Mouse (Mus musculus): ENCODE measurements around the gene Platr17. TPM values are rescaled to one million over a fixed set of nuclear protein-coding genes. Genes with fewer than 3 reads are reported as not detected.

The Platr17 gene
- total RNA-seq, 2 experiments from 2014 or later: not detected

DNA sequence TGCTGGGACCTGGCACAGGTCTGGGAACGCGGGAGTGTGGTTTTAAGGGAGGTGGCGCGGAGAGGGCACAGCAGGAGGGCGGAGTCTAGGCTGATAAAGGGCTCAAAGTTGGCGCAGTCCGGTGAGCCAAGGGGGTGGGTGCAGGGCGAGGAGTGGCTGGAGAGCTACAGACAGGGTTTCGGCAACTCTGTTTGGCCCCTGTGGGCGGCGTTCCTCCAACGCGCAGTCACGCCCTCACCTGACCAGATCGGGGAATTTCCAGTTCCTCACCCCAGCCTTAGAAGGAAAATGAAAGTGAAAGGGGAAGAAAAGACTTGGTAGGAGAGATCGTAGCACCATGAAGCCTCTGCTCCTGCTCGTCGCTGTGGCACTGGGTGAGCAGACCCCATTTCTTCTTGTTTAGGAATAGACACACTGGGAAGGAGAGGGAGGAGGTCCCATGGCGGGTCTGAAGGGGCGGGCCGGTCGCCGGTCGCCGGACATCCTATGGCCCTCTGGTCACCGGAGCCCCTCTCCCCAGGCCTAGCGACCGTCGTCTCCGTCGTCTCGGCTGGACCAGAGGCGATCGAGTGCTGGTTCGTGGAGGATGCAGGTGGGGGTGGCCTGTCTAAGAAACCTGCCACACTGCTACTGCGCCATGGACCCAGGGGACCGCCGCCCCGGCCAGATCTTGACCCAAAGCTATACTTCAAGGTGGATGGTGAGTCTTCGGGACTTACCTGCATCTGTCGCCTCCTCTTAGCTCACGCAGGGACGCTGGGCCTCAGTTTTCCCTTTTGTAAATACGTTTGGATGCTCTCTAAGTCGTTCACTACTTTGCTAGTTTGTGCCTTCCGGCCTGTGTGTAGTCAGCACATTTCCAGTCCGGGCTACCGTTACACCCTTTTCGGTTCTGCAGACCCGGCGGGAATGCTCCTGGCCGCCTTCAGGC is 14.7 kb downstream of the Platr17 start:
- peak; percentile 92 to 94 for DNase-seq

DNA sequence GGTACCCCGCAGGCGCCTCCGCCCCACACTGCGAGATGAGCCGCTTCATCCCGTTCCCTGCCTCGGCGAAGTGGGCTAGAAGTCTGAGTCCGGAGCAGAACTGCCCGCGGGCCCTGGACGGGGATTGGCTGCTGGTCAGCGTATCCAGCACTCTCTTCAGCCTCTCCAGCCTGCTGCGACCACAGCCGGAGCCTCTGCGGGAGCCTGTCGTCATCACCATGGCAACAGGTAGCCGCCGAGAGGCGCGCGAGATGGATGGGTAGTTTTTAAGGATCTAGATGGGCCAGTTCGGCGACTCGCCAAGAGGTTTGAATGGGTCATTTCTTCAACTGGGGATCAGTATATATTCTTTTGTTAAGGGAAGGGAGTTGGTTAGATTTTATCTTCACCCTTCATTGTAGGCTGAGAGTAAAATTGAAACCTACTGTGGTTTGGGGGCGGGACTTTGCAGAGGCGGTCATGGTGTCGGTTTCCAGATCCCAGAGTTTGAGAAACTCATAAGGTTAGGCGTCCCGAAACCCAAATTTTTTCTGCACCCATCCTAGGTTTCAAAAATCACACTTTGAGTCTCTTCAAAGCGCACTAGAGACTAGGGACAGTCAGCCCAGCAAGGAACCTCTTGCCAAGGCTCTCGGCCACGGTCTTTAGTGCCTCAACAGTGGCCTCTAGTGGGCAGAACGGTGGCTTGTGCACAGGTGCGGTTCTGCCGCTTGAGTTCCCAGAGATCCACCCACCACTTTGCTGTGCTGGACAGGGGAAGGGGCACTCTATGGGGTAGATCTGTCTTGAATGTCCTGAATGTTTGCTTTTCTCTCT is 15.6 kb downstream of the Platr17 start:
- DNase-seq: peak; percentile 88 to 89

DNA sequence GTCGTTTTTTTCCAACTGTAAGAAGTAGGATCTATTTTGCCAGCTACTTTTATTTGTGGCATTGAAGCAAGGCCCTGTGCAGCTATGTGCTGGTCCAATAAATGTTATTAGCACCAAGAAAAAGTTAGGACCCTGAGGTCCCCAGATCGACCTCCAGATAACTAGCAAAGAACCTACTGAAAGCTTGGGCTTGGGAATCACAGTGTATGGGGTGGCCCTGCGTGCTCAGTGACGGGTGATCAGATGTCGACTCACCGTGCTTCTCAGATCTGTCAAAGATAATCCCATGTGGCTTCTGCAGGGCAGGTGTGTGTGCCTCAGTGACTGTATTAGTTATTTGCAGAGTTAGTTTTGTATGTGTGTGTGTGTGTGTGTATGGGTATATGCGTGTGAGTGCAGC is 16.4 kb downstream of the Platr17 start:
- no peak for DNase-seq

DNA sequence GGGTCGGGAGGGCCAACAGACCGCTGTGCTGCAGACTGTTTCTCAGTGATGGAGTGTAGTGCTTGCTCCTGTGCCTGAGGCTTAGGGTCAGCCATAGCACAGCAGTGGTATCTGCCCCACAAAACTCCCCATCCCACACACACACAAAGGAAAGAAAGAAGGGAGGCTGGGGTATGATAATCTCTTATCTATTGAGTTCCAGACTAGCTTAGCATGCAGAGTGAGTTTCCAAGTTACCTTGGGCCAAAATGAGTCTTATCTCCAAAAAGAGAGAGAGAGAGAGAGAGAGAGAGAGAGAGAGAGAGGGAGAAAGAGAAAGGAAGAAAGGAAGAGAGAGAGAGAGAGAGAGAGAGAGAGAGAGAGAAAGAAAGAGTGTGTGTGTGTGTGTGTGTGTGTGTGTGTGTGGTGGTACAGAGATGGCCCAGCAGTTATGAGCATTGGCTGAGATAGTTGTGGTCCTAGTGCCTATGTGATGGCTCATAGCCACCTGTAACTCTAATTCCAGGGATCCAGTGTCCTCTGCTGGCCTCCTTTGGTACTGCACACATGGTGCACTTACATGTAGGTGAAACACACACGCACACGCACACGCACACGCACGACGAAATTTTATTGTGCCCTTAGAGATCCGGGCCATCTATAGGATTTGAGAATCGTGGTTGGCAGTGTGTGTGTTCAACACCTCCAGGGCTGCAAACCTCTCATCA is 19.8 kb downstream of the Platr17 start:
- peak in 1 of 2 experiments; percentile 52 for DNase-seq

DNA sequence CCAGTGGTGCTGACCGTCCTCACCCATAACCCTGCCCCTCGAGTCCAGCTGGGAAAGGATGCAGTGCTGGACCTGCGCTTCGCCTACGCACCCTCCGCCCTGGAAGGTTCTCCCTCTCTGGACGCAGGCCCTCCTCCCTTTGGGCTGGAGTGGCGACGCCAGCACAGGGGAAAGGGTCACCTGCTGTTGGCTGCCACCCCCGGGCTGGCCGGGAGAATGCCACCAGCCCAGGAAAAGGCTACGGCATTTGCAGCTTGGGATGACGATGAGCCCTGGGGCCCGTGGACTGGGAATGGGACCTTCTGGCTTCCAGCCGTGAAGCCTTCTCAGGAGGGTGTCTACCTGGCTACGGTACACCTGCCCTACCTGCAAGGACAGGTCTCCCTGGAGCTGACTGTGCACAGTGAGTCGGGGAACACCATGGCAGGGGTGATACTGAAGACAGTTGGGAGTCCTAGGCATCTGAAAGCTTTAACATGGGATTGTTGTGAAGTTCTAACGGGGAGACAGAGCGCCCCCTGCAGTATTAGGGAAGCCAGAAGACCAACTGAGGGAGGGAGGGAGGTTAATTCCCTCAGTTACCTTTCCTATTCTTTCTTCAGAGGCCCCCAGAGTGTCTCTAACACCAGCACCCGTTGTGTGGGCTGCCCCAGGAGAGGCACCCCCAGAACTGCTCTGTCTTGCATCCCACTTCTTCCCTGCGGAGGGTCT is 20.6 kb downstream of the Platr17 start:
- DNase-seq: no peak

DNA sequence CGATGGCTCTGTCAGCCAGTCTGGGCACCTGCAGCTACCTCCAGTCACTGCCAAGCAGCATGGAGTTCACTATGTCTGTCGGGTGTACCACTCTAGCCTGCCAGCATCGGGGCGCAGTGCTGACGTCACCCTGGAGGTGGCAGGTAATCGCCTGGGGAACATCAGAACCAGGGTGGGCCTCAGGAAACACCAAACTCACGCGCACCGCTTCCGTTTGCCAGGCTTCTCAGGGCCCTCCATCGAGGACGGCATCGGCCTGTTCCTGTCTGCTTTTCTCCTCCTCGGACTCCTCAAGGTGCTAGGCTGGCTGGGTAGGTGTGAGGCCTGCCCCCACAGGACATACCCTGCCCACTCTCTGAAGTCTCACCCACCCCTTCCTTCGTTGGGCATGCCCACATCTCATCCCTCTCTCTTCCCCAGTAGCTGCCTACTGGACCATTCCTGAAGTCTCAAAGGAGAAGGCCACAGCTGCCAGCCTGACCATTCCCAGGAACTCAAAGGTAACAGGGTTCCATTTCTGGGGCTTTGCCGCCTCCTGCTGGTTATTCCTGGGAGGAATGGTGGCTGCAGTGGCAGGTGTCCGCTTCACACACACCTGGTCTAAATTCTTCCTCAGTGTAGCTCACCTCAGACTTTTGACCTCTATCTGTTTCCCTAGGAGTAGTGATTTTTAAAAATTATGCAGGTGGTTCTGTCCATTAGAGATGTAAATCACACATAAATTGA is 21.4 kb downstream of the Platr17 start:
- DNase-seq: no peak

DNA sequence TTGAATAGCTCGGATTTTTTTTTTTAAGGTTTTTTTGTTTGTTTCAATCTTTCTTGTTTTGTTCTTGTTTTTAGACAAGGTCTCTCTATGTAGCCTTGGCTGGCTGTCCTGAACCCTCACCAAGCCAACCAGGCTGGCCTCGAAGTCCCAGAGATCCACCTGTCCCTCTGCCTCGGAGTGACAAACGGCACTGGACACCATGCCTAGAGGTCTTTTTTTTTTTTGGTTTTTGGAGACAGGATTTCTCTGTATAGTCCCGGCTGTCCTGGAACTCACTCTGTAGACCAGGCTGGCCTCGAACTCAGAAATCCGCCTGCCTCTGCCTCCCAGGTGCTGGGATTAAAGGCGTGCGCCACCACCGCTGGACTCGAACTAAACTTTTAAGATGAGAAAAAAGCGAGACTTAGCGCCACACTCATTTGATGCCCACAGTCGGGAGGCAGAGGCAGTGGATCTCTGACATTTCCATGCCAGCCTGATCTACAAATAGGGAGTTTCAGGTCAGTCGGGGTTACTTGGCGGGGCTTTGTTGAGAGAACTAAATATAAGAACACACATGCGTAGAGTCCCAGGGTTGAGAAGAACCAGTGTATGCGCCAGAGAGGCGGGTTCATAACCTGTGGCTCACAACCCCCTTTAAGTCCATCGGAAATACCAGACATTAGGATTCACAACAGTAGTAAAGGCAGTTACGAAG is 23.5 kb downstream of the Platr17 start:
- no peak for DNase-seq

DNA sequence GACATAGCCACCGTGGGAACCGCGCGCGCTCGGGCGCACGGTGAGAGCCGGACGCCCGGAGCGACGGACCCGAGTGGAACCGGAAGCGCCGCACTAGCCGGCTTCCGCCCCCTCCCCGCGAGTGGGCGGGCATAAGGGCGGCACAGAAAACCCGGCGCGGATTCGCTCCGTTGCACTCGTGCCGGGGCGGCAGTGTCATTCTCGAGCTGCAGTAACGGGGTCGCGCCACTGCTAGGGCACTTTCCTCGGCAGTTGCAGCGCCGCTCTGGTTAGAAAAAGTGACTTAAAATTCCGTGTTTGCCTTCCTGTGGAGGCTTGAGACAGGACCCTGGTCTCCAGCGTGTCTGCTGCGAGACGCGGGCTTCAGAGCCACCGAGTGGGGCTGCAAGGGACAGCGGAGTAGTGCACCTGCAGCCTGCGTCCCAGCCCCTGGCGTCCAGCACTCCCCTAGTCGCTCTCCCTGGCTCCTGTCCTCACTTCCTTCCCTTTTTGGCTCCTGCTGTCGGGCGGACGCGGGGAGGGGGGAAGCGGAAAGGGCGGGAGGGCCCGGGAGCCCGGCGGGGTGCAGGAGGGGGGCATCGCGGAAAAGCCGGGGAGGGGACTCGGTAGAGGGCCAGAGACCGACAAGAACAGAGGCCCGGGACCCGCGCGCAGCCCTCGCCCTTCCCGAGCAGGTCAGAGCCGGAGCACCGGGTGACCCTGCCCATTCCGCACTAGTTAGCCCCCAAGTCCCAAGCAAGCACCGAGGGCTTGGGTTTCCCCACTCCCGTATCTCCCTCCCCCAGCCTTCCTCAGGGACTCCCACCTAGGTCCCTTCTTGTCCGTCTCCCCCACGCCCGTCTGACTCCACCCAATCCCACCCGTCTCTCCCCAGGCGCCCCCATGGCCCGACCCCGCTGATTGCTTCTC is 24.7 kb downstream of the Platr17 start, which contains the start of gene Rgl2:
Gene Rgl2 (plus strand): TSS at position 173 of the 909 bp plus-strand sequence.
- peak; percentile 94 to 95 for DNase-seq

DNA sequence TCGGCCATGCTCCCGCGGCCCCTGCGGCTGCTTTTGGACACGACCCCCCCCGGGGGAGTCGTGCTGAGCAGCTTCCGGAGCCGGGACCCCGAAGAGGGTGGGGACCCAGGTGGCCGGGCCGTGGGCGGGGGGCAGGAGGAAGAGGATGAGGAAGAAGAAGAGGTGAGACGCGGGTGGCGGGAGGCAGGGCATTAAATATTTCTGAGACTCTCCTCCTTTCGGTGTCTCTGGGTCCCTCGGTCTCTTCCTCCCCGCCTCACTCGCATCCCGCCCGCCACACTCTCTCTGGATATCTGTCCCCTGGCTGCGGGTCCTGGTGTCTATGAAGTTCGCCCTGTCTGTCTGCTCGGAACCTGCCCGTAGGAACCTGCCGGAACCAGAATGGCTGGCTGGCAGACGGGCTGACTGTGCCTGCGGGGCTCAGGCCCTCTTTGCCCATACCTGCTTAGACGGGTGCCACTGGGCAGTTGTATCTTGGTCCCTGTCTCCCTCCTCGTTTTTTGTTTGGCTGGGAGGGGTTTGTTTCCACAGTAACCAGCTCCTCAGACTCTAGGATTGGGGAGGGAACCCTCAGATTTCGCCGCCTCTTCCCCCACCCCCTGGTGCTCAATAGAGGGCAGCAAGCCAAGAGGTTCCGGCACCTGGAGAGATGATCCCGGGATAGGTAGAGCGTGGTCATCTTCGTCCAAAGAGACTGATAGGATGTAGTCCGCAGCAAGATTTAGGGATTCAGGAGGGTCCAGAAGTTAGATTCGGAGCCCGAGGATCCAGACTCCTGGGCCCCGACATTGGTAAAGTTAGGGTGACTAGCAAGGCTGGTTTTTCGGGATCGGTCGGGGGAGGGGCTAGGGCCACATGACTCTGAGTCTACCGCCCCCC is 25.6 kb downstream of the Platr17 start:
- DNase-seq: peak; percentile 71 to 80

DNA sequence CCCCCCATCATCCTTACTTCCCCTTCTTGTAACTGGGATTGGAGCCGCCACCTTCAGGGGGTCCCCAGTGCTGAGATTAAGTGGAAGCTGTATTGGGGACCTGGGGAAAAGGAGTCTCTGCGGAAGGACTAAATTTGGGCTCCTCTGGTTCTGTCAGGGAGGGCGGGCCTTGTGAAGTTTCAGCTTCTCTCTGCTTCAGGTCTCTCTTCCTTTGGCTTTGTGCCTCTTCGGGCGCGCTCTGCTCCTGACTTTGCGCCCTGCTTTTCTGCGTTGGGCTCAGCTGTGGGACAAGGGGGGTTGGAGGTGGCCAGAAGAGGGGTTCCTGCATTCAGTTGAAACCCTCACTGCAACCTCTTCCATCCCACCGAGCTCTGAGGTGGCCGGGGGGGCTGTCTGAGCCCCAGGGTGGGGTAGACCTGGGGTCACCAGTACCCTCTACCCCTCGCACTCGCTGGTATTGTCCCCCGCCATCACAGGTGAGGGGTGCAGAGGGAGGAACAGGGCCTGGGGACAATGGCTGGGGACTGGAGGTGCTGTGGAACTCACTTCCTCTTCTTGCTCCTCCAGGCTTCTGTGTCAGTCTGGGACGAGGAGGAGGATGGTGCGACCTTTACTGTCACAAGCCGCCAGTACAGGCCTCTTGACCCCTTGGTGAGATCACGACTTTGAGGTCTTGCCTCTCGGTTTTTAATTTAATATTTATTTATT is 26.4 kb downstream of the Platr17 start:
- no peak for DNase-seq

DNA sequence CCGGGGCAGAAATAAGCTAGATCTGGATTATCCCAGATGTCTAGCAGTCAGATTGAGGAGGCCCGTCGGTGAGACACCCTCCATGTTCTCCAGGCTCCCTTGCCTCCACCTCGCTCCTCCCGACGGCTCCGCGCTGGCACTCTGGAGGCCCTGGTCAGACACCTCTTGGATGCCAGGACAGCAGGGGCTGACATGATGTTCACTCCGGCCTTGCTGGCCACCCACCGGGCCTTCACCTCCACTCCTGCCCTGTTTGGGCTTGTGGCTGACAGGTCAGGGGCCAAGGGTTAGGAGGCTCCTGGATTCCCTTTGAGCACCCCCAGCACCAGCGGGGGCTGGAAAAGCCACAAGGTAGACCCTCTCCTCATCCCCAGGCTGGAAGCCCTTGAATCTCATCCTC is 27.0 kb downstream of the Platr17 start:
- no peak for DNase-seq

DNA sequence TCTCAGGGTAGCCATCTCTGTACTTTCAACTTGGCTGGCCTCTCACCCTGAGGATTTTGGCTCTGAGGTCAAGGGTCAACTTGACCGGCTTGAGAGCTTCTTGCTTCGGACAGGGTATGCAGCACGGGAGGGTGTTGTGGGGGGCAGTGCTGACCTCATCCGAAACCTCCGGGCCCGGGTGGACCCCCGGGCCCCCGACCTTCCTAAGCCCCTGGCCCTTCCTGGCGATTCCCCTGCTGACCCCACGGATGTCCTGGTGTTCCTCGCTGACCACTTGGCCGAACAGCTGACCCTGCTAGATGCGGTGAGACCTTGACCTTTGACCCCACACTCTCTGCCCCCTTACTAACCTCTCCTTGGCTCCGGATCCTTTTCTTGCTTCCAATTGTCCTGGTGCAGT is 27.5 kb downstream of the Platr17 start:
- DNase-seq: no peak

DNA sequence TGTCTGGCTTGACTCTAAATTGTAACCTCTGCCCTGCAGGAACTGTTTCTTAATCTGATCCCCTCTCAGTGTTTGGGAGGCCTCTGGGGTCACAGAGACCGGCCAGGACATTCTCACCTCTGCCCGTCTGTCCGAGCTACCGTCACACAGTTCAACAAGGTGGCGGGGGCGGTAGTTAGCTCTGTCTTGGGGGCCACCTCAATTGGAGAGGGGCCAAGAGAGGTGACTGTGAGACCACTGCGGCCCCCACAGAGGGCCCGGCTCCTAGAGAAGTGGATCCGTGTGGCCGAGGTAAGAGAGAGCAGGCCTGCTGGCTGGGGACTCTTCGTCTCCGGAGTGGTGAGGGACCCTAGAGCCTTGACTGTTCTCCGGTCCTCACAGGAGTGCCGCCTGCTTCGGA is 28.0 kb downstream of the Platr17 start:
- DNase-seq: no peak

DNA sequence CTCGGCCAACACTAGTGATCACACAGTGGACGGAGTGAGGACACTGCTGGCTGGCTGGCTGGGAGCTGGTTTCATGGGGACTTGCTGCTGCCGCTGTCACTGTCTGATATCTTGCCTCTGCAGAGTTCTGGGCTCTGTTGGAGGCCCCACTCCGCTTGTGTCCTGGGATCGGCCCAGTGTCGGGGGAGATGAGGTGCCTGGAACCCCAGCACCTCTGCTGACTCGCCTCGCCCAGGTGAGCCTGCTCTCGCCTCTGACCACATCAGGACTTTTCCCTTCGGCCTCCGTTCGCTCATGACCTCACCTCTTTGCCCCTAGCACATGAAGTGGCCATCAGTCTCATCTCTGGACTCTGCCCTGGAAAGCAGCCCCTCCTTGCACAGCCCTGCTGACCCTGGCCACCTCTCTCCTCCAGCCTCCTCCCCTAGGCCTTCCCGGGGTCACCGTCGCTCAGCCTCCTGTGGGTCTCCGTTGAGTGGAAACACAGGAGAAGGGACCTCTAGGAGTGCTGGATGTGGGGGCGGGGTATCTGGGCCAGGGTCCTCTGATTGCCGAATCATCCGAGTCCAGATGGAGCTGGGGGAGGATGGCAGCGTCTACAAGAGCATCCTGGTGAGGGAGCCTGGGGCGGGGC is 30.6 kb downstream of the Platr17 start:
- DNase-seq: no peak

DNA sequence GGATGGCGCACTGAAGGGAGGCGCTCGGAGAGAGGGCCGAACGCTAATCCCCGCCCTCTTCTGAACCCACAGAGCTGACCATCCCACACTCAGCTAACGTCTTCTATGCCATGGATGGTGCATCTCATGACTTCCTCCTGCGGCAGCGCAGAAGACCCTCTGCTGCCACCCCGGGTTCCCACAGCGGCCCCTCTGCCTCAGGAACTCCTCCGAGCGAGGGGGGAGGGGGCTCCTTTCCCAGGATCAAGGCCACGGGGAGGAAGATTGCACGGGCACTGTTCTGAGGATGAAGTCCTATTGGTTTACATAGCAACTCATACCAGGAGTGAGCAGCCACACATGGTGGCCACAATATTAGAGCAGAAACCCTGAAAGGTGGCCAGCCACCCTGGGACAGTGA is 32.1 kb downstream of the Platr17 start:
- no peak for DNase-seq

DNA sequence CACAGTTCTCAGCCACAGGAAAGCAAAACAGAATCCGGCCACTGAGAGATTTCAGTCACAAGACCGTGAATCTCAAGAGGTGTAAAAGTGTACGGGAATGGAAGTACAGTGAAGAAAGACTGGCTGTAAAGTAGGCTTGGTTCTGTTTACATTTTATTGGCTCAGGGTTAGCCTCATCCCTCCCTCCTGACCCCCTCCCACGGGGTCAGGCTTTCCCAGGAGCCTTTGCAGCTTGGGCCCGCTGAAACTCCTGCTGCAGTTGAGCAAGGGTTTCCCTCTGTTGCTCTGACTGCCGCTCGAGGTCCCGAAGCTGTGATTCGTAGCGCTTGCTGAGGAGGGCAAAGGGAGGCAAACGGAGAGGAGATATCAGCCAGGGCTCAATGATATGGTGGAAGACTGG is 33.8 kb downstream of the Platr17 start:
- DNase-seq: no peak

DNA sequence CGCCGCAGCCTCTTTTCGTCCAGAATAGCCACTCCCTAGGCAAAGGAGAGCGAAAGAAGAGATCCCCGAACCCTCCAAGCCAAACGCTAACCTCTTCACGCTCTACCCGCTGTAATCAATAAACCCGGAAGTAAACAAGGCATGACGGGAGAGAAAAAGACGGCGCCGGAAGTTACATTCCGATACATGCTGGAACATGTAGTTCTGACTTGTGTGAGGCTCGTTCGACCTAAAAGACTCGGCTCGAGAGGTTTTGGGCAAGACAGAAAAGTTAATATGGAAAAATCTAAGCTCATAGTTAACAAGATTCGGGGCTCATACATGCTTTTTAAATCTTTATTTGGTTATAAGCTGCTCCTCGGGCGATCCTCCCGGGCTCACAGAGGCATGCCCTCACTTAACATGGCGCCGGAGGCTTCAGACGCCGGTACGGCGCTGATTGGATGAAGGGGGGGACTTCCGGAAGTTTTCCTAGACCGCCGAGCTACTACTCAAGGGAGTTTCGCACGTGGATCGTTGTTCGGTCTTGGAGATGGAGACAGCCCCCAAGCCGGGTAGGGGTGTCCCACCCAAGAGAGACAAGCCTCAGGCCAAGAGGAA is 35.4 kb downstream of the Platr17 start, which contains the start of the genes Pfdn6 and Wdr46:
Gene Pfdn6 (minus strand): TSS at position 138 of the 600 bp plus-strand sequence.
Gene Wdr46 (plus strand): TSS at position 455 of the 600 bp plus-strand sequence.
- peak; percentile 91 for DNase-seq

Data from adrenal gland, postnatal 36 days (tissue).